Mouse (Mus musculus) T-cell, adult 2 months (primary cell): ENCODE data around the gene Auts2.
A peak's percentile ranks its signal among the peaks of the same experiment; 100 is the strongest.

ENCODE experiments used
- DNase-seq: peaks from one replicate; pipeline ENCODE4 v3.0.0; 2022; ENCODE audit warnings: low spot score

Gene Auts2

GRCm38 (mm10) chr5:132255579-132255978 lies 287.6 kb downstream of the Auts2 start:
- DNase-seq: no peak

GRCm38 (mm10) chr5:132249523-132249922 lies 293.6 kb downstream of the Auts2 start:
- DNase-seq: no peak

GRCm38 (mm10) chr5:132248069-132248468 lies 295.1 kb downstream of the Auts2 start:
- no peak for DNase-seq

GRCm38 (mm10) chr5:132235460-132235859 lies 307.7 kb downstream of the Auts2 start:
- DNase-seq: no peak

- no peak for DNase-seq
Observed at GRCm38 (mm10) chr5:132234471-132234870, 308.7 kb downstream of the Auts2 start.

- DNase-seq: no peak
Observed at GRCm38 (mm10) chr5:132231280-132232047, 311.7 kb downstream of the Auts2 start.

- DNase-seq: no peak
Observed at GRCm38 (mm10) chr5:132229644-132230357, 313.3 kb downstream of the Auts2 start.

- DNase-seq: no peak
Observed at GRCm38 (mm10) chr5:132229023-132229422, 314.1 kb downstream of the Auts2 start.

GRCm38 (mm10) chr5:132220376-132220930 lies 322.7 kb downstream of the Auts2 start:
- DNase-seq: peak; percentile 3

- no peak for DNase-seq
Observed at GRCm38 (mm10) chr5:132216143-132216542, 327.0 kb downstream of the Auts2 start.

- no peak for DNase-seq
Observed at GRCm38 (mm10) chr5:132212446-132212845, 330.7 kb downstream of the Auts2 start.

- DNase-seq: no peak
Observed at GRCm38 (mm10) chr5:132209694-132210093, 333.4 kb downstream of the Auts2 start.

- DNase-seq: no peak
Observed at GRCm38 (mm10) chr5:132206220-132206619, 336.9 kb downstream of the Auts2 start.

- no peak for DNase-seq
Observed at GRCm38 (mm10) chr5:132203846-132204245, 339.3 kb downstream of the Auts2 start.

GRCm38 (mm10) chr5:132201077-132201645 lies 342.0 kb downstream of the Auts2 start:
- DNase-seq: no peak

GRCm38 (mm10) chr5:132200595-132200994 lies 342.5 kb downstream of the Auts2 start:
- no peak for DNase-seq

GRCm38 (mm10) chr5:132195048-132195533 lies 348.1 kb downstream of the Auts2 start:
- DNase-seq: no peak

- no peak for DNase-seq
Observed at GRCm38 (mm10) chr5:132190190-132190589, 353.0 kb downstream of the Auts2 start.

- DNase-seq: no peak
Observed at GRCm38 (mm10) chr5:132186659-132187058, 356.5 kb downstream of the Auts2 start.

GRCm38 (mm10) chr5:132186221-132186620 lies 356.9 kb downstream of the Auts2 start:
- DNase-seq: no peak

- DNase-seq: no peak
Observed at GRCm38 (mm10) chr5:132184395-132185095, 358.6 kb downstream of the Auts2 start.

- DNase-seq: no peak
Observed at GRCm38 (mm10) chr5:132182077-132182476, 361.1 kb downstream of the Auts2 start.
